Mouse (Mus musculus): ENCODE measurements around the gene Gm20911. TPM values are rescaled to one million over a fixed set of nuclear protein-coding genes. Genes with fewer than 3 reads are reported as not detected.
"Not testable (repeated sequence)": the region's sequence is repeated elsewhere in the genome, so short reads cannot be mapped to it uniquely, and the experiment has no call there.

The Gm20911 gene
- polyA plus RNA-seq (2015; fragmentation: Nextera tagmentation; extraction: Ambion mirVana) = not detected in 2 replicates

- not testable (repeated sequence) for H3K9me3 ChIP-seq (replicated peaks)
These were observed at the start of gene Gm20911 for GRCm38 (mm10) chrY:81457707-81458106. Gene Gm20911, plus strand, starts transcription at chrY:81458007.

More at GRCm38 (mm10) chrY:81457707-81458106, at the start of gene Gm20911:
- DNase-seq; H3K4me2 ChIP-seq; H3K36me3 ChIP-seq; H3K4me1 ChIP-seq (replicated peaks); H3K9ac ChIP-seq; H3K27me3 ChIP-seq; ATAC-seq (ENCODE audit: low read depth); H3K4me3 ChIP-seq (replicated peaks); H3K27ac ChIP-seq: not testable (repeated sequence)
- no CpG with 5 or more reads among the region's 6 CpGs for WGBS (ENCODE audit: insufficient replicate concordance)

Measured in liver, embryonic 13.5 days (tissue).